25 mouse cellular contexts compared by ENCODE assay signal in the genomic region with DNA sequence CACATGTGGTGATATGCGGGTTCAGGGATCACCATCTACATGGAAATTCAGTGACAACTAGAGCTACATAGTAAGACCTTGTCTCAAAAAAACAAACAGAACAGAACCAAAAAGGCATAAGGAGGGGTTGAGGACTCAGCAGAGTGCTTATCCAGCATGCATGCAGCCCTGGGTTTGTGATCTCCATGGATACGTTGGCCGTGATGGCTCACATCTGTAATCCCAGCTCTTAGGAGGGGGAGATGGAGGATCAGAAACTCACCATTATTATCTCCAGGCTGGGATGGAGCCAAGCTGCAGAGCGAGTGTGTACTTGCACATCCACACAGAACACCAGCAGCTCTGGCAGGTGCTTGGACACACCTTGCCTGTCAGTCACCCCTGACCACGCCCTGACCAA. TPM values are rescaled to one million over a fixed set of nuclear protein-coding genes. Genes with fewer than 3 reads are reported as not detected.
A peak's percentile ranks its signal among the peaks of the same experiment; 100 is the strongest.
DNase-seq lines count a peak whose midpoint lies in the region; ATAC-seq and TF ChIP-seq lines count a peak whose summit lies in the region.
"Had no signal": no experiment of that assay in that cellular context is flagged by ENCODE, and none has a peak within 500 bp of the region (broad histone marks: within the 10 kb centered on the region; RNA-seq: fewer than 3 reads in every experiment).

No protein-coding gene starts in this region.

- 65% methylated on average over 5 of the region's 5 CpGs for WGBS in hindbrain, embryonic 14.5 days
- WGBS in hindbrain, embryonic 12.5 days, result 82% methylated on average over 5 of the region's 5 CpGs
- WGBS in kidney, adult 2 months, result 75% methylated on average over 5 of the region's 5 CpGs

- no peak overlapping the region for H3K9ac ChIP-seq in hindbrain, embryonic 14.5 days
- no peak overlapping the region for H3K9ac ChIP-seq in hindbrain, embryonic 12.5 days
- H3K9ac ChIP-seq: embryonic facial prominence, embryonic 13.5 days; forebrain, embryonic 13.5 days; lung, embryonic 14.5 days; neural tube, embryonic 15.5 days had no signal

- TF ChIP-seq CTCF in kidney, adult 2 months (conservative IDR thresholded peaks at IDR 0.05; ENCODE audit: insufficient read depth, insufficient read length, low read depth, low read length), result no peak

- H3K4me3 ChIP-seq in hindbrain, embryonic 14.5 days (replicated peaks; ENCODE audit: low read length), result no peak overlapping the region
- H3K4me3 ChIP-seq in hindbrain, embryonic 12.5 days, result no peak overlapping the region
- H3K4me3 ChIP-seq in kidney, adult 2 months (ENCODE audit: insufficient read depth, low read depth, low read length), result no peak overlapping the region
- H3K4me3 ChIP-seq: embryonic facial prominence, embryonic 13.5 days; forebrain, embryonic 13.5 days; layer of hippocampus, adult 2 months; neural tube, embryonic 15.5 days had no signal

- DNase-seq in hindbrain, embryonic 14.5 days (ENCODE audit: low spot score), result peak; percentile 20
- DNase-seq in kidney, postnatal 4 days, result peak; percentile 22 to 28
- DNase-seq in kidney, adult 2 months, result no peak
- DNase-seq in retina, postnatal 7 days (ENCODE audit: low read depth, low spot score), result peak; percentile 19
- no peak for DNase-seq in retina, embryonic 14.5 days (ENCODE audit: low spot score)
- DNase-seq in spleen, postnatal 36 days (ENCODE audit: low spot score in 2 of 2), result no peak
- DNase-seq: adrenal gland, adult 2 months; cerebellum, adult 2 months; cerebellum, postnatal 25 days; right cerebral cortex, postnatal 25 days; spleen, adult 18-20 months; thymus, postnatal 25 days had no signal

- no peak for TF ChIP-seq POLR2A in kidney, adult 2 months (IDR thresholded peaks at IDR 0.05; ENCODE audit: low read depth, low read length)

- no peaks in the 10 kb centered on the region for H3K4me1 ChIP-seq in hindbrain, embryonic 14.5 days (replicated peaks; ENCODE audit: control insufficient read depth, insufficient read depth, low read length)
- H3K4me1 ChIP-seq in hindbrain, embryonic 12.5 days, result no peaks in the 10 kb centered on the region
- H3K4me1 ChIP-seq in kidney, adult 2 months (ENCODE audit: control insufficient read depth, insufficient read depth, low read length), result no peaks in the 10 kb centered on the region
- H3K4me1 ChIP-seq: embryonic facial prominence, embryonic 13.5 days; forebrain, embryonic 13.5 days; neural tube, embryonic 15.5 days had no signal

- H3K27me3 ChIP-seq in hindbrain, embryonic 14.5 days (ENCODE audit: control insufficient read depth, insufficient read depth, low read length), result no peaks in the 10 kb centered on the region
- no peaks in the 10 kb centered on the region for H3K27me3 ChIP-seq in hindbrain, embryonic 12.5 days
- H3K27me3 ChIP-seq in kidney, adult 2 months (replicated peaks; ENCODE audit: control insufficient read depth, insufficient read depth, low read length), result no peaks in the 10 kb centered on the region
- H3K27me3 ChIP-seq: embryonic facial prominence, embryonic 13.5 days; forebrain, embryonic 13.5 days; neural tube, embryonic 15.5 days had no signal

- no peak for ATAC-seq in hindbrain, embryonic 14.5 days (ENCODE audit: low FRiP score)
- no peak for ATAC-seq in hindbrain, embryonic 12.5 days (ENCODE audit: low FRiP score)
- ATAC-seq: forebrain, embryonic 13.5 days; hindbrain, postnatal 0 days had no signal

- H3K9me3 ChIP-seq in hindbrain, embryonic 14.5 days (ENCODE audit: control insufficient read depth, low read length), result peaks cover 11% of the 10 kb centered on the region; the same call in 1 of the 2 replicates
- H3K9me3 ChIP-seq in hindbrain, embryonic 12.5 days (replicated peaks), result peaks cover 9% of the 10 kb centered on the region
- H3K9me3 ChIP-seq: neural tube, embryonic 15.5 days had no signal

- no peak overlapping the region for H3K27ac ChIP-seq in hindbrain, embryonic 14.5 days
- H3K27ac ChIP-seq in hindbrain, embryonic 12.5 days, result no peak overlapping the region
- no peak overlapping the region for H3K27ac ChIP-seq in kidney, adult 2 months (ENCODE audit: insufficient read depth, low read depth, low read length)
- H3K27ac ChIP-seq: embryonic facial prominence, embryonic 13.5 days; forebrain, embryonic 13.5 days; hindbrain, postnatal 0 days; layer of hippocampus, adult 2 months; neural tube, embryonic 15.5 days had no signal

- H3K36me3 ChIP-seq in hindbrain, embryonic 14.5 days (replicated peaks; ENCODE audit: control insufficient read depth, insufficient read depth), result no peaks in the 10 kb centered on the region
- H3K36me3 ChIP-seq in hindbrain, embryonic 12.5 days, result no peaks in the 10 kb centered on the region
- no peaks in the 10 kb centered on the region for H3K36me3 ChIP-seq in kidney, adult 2 months (ENCODE audit: control insufficient read depth, insufficient read depth, low read length)
- H3K36me3 ChIP-seq: embryonic facial prominence, embryonic 13.5 days; neural tube, embryonic 15.5 days had no signal

- no peak overlapping the region for H3K4me2 ChIP-seq in hindbrain, embryonic 14.5 days (replicated peaks)
- H3K4me2 ChIP-seq in hindbrain, embryonic 12.5 days (replicated peaks), result no peak overlapping the region
- H3K4me2 ChIP-seq: embryonic facial prominence, embryonic 13.5 days; forebrain, embryonic 13.5 days; heart, embryonic 11.5 days; lung, embryonic 14.5 days; midbrain, embryonic 11.5 days; neural tube, embryonic 15.5 days had no signal

RNA-seq across cellular contexts. Expression of gene Fam71a, which starts 32.4 kb away (rescaled TPM):
- not detected in 2 replicates for polyA plus RNA-seq in hindbrain, embryonic 14.5 days (2014; fragmentation: Nextera tagmentation; extraction: Ambion mirVana)
- not detected in 2 replicates for polyA plus RNA-seq in hindbrain, embryonic 12.5 days (2016; fragmentation: Nextera tagmentation; extraction: Ambion mirVana)
- not detected in 2 replicates for polyA plus RNA-seq in kidney, adult 2 months (2012; rRNA removed)
- polyA plus RNA-seq: adrenal gland, adult 2 months; cerebellum, adult 2 months; embryonic facial prominence, embryonic 13.5 days; forebrain, embryonic 13.5 days; heart, embryonic 11.5 days; heart, postnatal 0 days; hindbrain, postnatal 0 days; kidney, embryonic 14.5 days; limb, embryonic 11.5 days; liver, adult 2 months; lung, embryonic 14.5 days; midbrain, embryonic 11.5 days; neural tube, embryonic 15.5 days had no signal

RNA-seq across cellular contexts. Expression of gene Batf3, which starts 34.6 kb away (rescaled TPM):
- 1.5 and 2.2 TPM in 2 replicates for polyA plus RNA-seq in hindbrain, embryonic 14.5 days (2014; fragmentation: Nextera tagmentation; extraction: Ambion mirVana)
- polyA plus RNA-seq in hindbrain, embryonic 12.5 days (2016; fragmentation: Nextera tagmentation; extraction: Ambion mirVana), result 2.8 and 3.8 TPM in 2 replicates
- 4.1 and 4.9 TPM in 2 replicates for polyA plus RNA-seq in kidney, adult 2 months (2012; rRNA removed)

Comparison
In these comparisons a context has a peak if more than half of its experiments do, and no peak if none do; other contexts are left out.
1. DNase-seq: peak in hindbrain, embryonic 14.5 days (single experiment), kidney, postnatal 4 days (2 of 2) and retina, postnatal 7 days (single experiment); none in kidney, adult 2 months (single experiment), retina, embryonic 14.5 days (single experiment) and spleen, postnatal 36 days (0 of 2).